Mouse (Mus musculus): Measurements from ENCODE around the gene Hhipl1. TPM values are rescaled to one million over a fixed set of nuclear protein-coding genes. Genes with fewer than 3 reads are reported as not detected.

Hhipl1 gene
- total RNA-seq, 2 experiments from 2014 or later, result not detected

- ATAC-seq (replicated peaks; ENCODE audit: low FRiP score, poor library complexity, severe bottlenecking), result no peak
These were observed 44.9 kb downstream of the Hhipl1 start for GRCm38 (mm10) chr12:108350931-108351330.

GRCm38 (mm10) chr12:108352371-108353136, 46.5 kb downstream of the Hhipl1 start:
- no peak for ATAC-seq (replicated peaks; ENCODE audit: low FRiP score, poor library complexity, severe bottlenecking)

DNA sequence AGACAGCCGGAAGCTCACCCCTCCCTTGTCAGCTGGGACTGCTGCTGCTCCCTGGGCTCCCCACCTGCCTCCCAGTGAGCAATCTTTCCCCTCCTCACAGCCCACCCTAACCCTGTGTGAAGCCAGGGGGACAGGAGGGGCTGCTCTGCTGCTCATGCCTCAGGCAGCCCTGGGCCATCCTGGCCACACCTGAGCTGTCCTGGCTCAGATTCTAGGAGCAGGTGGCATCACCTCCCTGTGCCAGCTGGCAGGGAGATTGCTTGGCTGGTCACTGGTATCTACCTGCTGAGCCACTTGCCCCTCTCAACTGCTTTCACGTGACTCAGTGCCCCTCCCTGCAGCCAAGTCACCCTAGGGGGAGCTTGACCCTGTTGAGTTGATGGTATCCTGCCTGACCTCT, 48.2 kb downstream of the Hhipl1 start:
- ATAC-seq (replicated peaks; ENCODE audit: low FRiP score, poor library complexity, severe bottlenecking), result no peak

DNA sequence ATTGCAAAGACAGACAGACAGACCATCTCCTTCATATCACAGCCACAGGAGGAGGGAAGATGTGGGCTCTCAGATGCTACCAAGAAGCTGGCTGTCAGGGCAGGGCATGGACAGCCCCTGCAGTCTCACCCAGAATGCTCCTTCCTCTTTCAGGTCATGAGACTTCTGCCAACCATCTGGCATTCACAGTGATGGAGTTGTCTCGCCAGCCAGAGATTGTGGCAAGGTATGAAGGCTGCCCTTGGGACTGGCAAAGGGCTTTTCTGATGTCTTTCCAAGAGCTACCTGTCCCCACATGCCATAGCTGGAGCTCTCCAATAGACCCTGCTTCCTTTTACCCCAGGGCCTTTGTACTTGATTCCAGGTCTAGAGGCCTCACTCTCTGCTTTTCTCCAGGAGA, 49.2 kb downstream of the Hhipl1 start:
- ATAC-seq (replicated peaks; ENCODE audit: low FRiP score, poor library complexity, severe bottlenecking), result no peak

- ATAC-seq (replicated peaks; ENCODE audit: low FRiP score, poor library complexity, severe bottlenecking), result no peak
These were observed 49.9 kb downstream of the Hhipl1 start for GRCm38 (mm10) chr12:108355986-108356385.

- ATAC-seq (replicated peaks; ENCODE audit: low FRiP score, poor library complexity, severe bottlenecking), result 0 out of 2 replicates have a peak, but pooled peaks have one; percentile 46
These were observed 57.7 kb downstream of the Hhipl1 start for GRCm38 (mm10) chr12:108363796-108364195.

- no peak for ATAC-seq (replicated peaks; ENCODE audit: low FRiP score, poor library complexity, severe bottlenecking)
These were observed 59.3 kb downstream of the Hhipl1 start for GRCm38 (mm10) chr12:108365340-108365739.

DNA sequence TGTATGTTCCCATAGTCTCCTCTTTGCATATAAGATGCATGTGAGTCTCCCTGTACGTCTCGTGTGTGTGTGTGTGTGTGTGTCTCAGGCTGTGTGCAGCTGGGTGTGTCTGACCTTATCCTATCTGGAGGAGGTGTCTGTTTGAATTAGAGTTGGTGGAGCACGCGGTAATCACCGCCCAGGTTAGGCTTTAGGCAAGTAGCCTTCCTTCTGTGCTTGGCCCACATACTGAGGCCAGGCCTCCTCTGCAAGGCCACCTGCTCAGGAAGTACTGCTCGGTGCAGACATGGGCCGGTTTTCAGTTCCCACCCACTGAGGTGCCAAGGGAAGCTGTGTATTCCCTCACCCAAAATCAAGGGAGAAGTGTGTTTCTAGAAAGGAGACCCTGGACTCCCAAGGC, 59.8 kb downstream of the Hhipl1 start:
- ATAC-seq (replicated peaks; ENCODE audit: low FRiP score, poor library complexity, severe bottlenecking), result no peak

DNA sequence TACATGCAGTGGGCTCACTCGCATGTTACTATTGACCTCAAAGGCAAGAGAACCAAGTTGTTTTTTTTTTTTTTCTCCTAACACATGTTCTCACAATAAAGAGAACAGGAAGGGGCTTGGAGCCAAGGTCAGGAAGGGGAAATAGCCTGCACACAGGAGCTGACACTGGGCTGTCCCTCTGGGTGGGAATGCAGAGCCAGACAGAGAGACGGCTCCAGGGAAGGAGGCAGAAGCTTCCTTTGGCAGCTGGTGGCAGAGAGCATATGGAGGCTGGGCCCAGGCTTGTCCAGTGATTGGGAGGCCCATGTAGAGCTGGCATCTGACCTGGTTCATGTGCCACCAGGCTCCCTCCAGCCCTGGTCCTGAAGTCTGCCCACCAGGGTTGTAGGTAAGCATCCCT, 61.8 kb downstream of the Hhipl1 start:
- ATAC-seq (replicated peaks; ENCODE audit: low FRiP score, poor library complexity, severe bottlenecking), result no peak

DNA sequence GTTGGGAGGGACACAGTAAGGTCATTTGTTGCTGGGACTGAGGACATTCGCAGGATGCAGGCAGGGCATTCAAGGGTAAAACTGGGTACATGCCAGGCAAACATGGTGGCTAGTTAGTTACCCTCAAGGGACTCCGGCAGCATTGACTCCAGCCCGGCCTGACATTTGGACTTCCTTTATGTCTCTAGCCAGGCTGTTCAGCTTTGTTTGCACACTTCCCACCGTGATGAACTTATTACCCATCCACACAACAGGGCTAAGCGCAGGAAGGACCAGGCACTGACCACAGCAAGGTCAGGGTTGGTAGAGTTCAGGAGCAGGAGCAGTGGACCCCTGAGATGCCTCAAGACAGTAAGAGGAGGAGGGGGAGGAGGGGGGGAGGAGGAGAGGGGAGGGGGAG, 62.9 kb downstream of the Hhipl1 start:
- ATAC-seq (replicated peaks; ENCODE audit: low FRiP score, poor library complexity, severe bottlenecking), result no peak

DNA sequence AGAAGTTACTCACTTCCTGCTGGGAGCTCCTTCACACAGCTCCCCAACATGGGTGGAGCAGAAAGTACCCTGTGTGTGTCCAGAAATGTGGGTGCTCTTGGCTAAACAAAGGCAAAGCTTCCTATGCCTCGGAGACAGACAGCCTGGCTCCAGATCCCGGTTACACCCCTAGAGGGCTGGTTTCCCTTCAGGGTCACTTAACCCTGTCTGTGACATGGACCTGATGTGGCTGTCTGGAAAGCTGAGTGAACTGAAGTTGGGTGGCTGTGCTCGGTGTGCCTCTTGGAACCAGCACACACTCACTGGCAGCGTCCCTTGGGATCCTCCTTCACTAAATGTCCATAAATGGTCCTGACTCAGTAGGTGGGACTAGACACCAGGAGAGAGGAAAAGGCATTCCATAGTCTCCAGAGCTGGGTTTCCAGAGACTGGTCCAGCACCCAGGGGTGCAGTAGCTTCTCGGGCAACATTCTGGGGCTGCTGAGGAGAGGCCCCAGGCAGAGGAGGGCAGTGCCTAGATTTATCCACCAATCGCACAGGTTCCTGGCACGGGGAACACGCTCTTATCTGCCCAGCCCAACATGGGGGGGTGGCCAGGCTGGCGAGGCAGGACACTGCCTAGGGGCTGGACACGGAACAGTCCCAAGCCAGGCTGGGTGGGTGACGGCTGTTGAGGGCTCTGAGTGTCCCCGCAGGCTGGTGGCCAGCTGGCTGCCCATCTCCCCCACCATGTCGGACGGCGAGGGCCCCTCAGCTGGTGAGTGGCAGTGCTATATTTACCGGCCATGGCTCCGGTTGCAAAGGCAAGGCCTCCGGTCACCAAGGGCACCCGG, 64.7 kb downstream of the Hhipl1 start, which contains the start of gene Eml1:
Gene Eml1 (plus strand): TSS at position 362 of the 833 bp plus-strand sequence.
- no peak for ATAC-seq (replicated peaks; ENCODE audit: low FRiP score, poor library complexity, severe bottlenecking)

- no peak for ATAC-seq (replicated peaks; ENCODE audit: low FRiP score, poor library complexity, severe bottlenecking)
These were observed 65.3 kb downstream of the Hhipl1 start for GRCm38 (mm10) chr12:108371429-108371765.

- no peak for ATAC-seq (replicated peaks; ENCODE audit: low FRiP score, poor library complexity, severe bottlenecking)
These were observed 66.2 kb downstream of the Hhipl1 start for GRCm38 (mm10) chr12:108372241-108372640.

GRCm38 (mm10) chr12:108373611-108374010, 67.5 kb downstream of the Hhipl1 start:
- no peak for ATAC-seq (replicated peaks; ENCODE audit: low FRiP score, poor library complexity, severe bottlenecking)

GRCm38 (mm10) chr12:108374689-108375088, 68.6 kb downstream of the Hhipl1 start:
- ATAC-seq (replicated peaks; ENCODE audit: low FRiP score, poor library complexity, severe bottlenecking), result no peak

- no peak for ATAC-seq (replicated peaks; ENCODE audit: low FRiP score, poor library complexity, severe bottlenecking)
These were observed 72.5 kb downstream of the Hhipl1 start for GRCm38 (mm10) chr12:108378379-108379133.

All from erythroid progenitor cell, adult 5-6 weeks (primary cell).